Mouse (Mus musculus) heart, embryonic 14.5 days (tissue): ENCODE data around the gene Nek7. TPM values are rescaled to one million over a fixed set of nuclear protein-coding genes. Genes with fewer than 3 reads are reported as not detected.

Experiments used
- ATAC-seq: fragments of 200-750 bp; cut with Nextera tagmentation; 2 replicates; pipeline ENCODE4 v1.8.0; 2017; ENCODE audit warnings: low read depth, moderate TSS enrichment; ENCODE audit not compliant: insufficient number of reproducible peaks, insufficient read depth, low FRiP score
- H3K27ac ChIP-seq, 2 experiments: fragments of 200-500 bp in 1 of 2; fragments of 300-500 bp in 1 of 2; sonication (generic) in 1 of 2; replicated peaks in 1 of 2; 2 replicates each; pipeline ENCODE4 v1.5.1; 2012 to 2014; ENCODE audit warnings: low read depth in 2 of 2, low read length in 2 of 2, control low read depth in 1 of 2, mild to moderate bottlenecking in 1 of 2, mixed read lengths in 1 of 2; ENCODE audit not compliant: control insufficient read depth in 1 of 2, insufficient read depth in 1 of 2
- H3K27me3 ChIP-seq: fragments of 300-500 bp; sonication (generic); 2 replicates; pipeline ENCODE4 v1.6.1; 2014; ENCODE audit warnings: mild to moderate bottlenecking, low read length, control low read depth; ENCODE audit not compliant: control insufficient read depth, insufficient read depth
- H3K36me3 ChIP-seq: fragments of 300-500 bp; sonication (generic); 2 replicates; pipeline ENCODE4 v1.6.1; 2014; ENCODE audit warnings: mild to moderate bottlenecking, control low read depth, low read length, mixed read lengths; ENCODE audit not compliant: control insufficient read depth, insufficient read depth
- H3K4me1 ChIP-seq, 2 experiments: fragments of 200-500 bp in 1 of 2; fragments of 300-500 bp in 1 of 2; sonication (generic) in 1 of 2; 2 replicates each; pipeline ENCODE4 v1.6.1; 2012 to 2014; ENCODE audit warnings: low read length in 2 of 2, control low read depth in 1 of 2, mixed read lengths in 1 of 2; ENCODE audit not compliant: control insufficient read depth in 2 of 2, insufficient read depth in 2 of 2
- H3K4me2 ChIP-seq: fragments of 300-500 bp; sonication (generic); 2 replicates; pipeline ENCODE4 v1.6.1; 2014; ENCODE audit warnings: mild to moderate bottlenecking, low read length
- H3K4me3 ChIP-seq, 2 experiments: fragments of 200-500 bp in 1 of 2; fragments of 300-500 bp in 1 of 2; sonication (generic) in 1 of 2; 2 replicates each; pipeline ENCODE4 v1.5.1; 2012 to 2014; ENCODE audit warnings: low read length in 2 of 2, mild to moderate bottlenecking in 2 of 2, control low read depth in 1 of 2, low read depth in 1 of 2, moderate library complexity in 1 of 2; ENCODE audit not compliant: control insufficient read depth in 1 of 2, insufficient read depth in 1 of 2
- H3K9ac ChIP-seq: fragments of 300-500 bp; sonication (generic); 2 replicates; pipeline ENCODE4 v1.6.1; 2014; ENCODE audit warnings: mild to moderate bottlenecking, low read length
- H3K9me3 ChIP-seq: fragments of 300-500 bp; sonication (generic); 2 replicates; pipeline ENCODE4 v1.6.1; 2016; ENCODE audit warnings: low read length, control low read depth; ENCODE audit not compliant: control insufficient read depth
- WGBS: fragments of 180-500 bp; shearing (Covaris S2); extraction: QIAGEN DNeasy Blood & Tissue Kit; methylation state at CpG from one replicate; pipeline ENCODE4 v1.1.7; 2014; 5-methylcytosine and 5-hydroxymethylcytosine counted together
- polyA plus RNA-seq: library from polyadenylated mRNA; unstranded; fragments of >200 nt; fragmentation: Nextera tagmentation; extraction: Ambion mirVana; gene quantifications from 2 replicates; pipeline ENCODE4 v1.2.1, GENCODE M21; 2014

Gene Nek7
- polyA plus RNA-seq, 1 experiment from 2014 or later: 59.8 TPM

DNA sequence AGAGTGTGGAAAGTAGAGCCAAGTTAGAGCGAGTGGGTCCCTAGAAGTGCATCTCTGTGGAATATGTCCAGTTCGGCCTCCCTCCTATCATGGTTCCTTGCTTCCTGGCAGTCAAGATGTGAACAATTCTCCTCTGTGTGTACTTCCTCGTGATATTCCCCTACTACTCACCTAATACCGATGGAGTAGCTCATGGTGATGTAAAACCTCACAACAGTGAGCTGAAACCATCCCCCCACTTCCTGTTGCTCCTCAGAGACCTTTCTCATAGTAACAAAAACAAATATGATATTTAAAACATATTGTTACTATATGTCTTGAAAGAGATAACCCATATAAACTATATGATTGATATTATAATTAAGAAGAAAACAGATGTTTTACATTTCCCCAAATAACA lies 9.0 kb upstream of the Nek7 start:
- H3K27ac ChIP-seq: no peak overlapping the region
- WGBS: 73% methylated on average over 4 of the region's 4 CpGs
- no peak overlapping the region for H3K4me3 ChIP-seq

GRCm38 (mm10) chr1:138628486-138628885 lies 8.5 kb upstream of the Nek7 start:
- H3K9ac ChIP-seq: no peak overlapping the region
- H3K27ac ChIP-seq: no peak overlapping the region
- ATAC-seq: no peak
- H3K4me2 ChIP-seq: no peak overlapping the region
- WGBS: 74% methylated on average over 3 of the region's 3 CpGs
- H3K9me3 ChIP-seq: no peaks in the 10 kb centered on the region
- no peaks in the 10 kb centered on the region for H3K36me3 ChIP-seq
- no peak overlapping the region for H3K4me3 ChIP-seq
- no peaks in the 10 kb centered on the region for H3K27me3 ChIP-seq
- H3K4me1 ChIP-seq: no peaks in the 10 kb centered on the region

More for the DNA sequence above, 9.0 kb upstream of the Nek7 start:
- Histone ChIP-seq H3K36me3 (no peaks in the 10 kb centered on the region), H3K27me3 (no peaks in the 10 kb centered on the region), H3K4me1 (no peaks in the 10 kb centered on the region), H3K9ac (no peak overlapping the region), H3K4me2 (no peak overlapping the region), H3K9me3 (no peaks in the 10 kb centered on the region)
- no peak for ATAC-seq

DNA sequence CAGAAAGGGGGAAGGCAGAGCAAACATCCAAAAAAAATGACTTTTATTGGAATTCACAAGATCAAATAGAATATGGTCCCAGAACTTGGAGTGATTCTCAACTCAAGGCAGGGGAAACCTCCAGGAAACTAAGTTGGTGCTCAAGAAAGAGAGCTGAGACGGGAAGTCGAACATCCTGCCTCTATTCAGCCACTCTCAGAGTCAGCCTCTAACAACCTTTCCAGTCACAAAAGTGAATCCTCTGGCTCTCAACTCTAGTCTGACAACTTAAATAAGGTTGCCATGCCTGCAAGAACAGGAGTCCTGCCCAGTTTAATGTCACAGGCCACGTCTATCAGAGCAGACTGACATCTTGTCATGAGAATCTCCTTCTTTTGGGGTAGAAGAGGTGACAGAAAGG lies 7.9 kb upstream of the Nek7 start:
- peaks cover 0 to 5% of the 10 kb centered on the region in 2 experiments; a peak in 2 of 4 replicates for H3K4me1 ChIP-seq
- no peak for ATAC-seq
- no peak overlapping the region for H3K4me2 ChIP-seq
- no peak overlapping the region for H3K27ac ChIP-seq
- H3K4me3 ChIP-seq: no peak overlapping the region
- no peak overlapping the region for H3K9ac ChIP-seq
- no peaks in the 10 kb centered on the region for H3K9me3 ChIP-seq
- H3K27me3 ChIP-seq: no peaks in the 10 kb centered on the region
- WGBS: 84% methylated on average over 3 of the region's 3 CpGs
- H3K36me3 ChIP-seq: no peaks in the 10 kb centered on the region

DNA sequence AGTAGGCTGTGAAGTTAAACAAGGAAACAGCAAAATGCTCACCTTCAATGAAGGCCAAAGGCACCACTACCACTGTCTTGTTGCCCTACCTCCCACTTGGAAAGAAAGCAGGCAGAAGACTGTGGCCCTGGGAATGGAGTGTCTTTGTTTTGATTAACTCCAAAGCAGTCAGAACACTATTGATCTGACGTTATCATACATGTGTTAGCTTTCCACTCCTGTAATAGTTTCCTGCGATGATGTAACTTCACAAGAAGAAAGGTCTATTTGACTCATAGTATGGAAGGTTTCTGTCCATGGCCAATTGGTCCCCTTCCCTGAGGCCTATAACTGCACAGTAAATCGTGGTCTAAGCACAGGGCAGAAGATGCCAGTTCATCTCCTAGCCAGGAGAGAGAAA lies 6.3 kb upstream of the Nek7 start:
- no peaks in the 10 kb centered on the region for H3K36me3 ChIP-seq
- no peak overlapping the region for H3K27ac ChIP-seq
- H3K4me3 ChIP-seq: no peak overlapping the region
- WGBS: 80% methylated on average over 3 of the region's 3 CpGs
- no peaks in the 10 kb centered on the region for H3K9me3 ChIP-seq
- no peak overlapping the region for H3K9ac ChIP-seq
- H3K4me1 ChIP-seq: peaks cover 0 to 6% of the 10 kb centered on the region in 2 experiments; a peak in 2 of 4 replicates
- ATAC-seq: no peak
- H3K4me2 ChIP-seq: no peak overlapping the region
- H3K27me3 ChIP-seq: no peaks in the 10 kb centered on the region

GRCm38 (mm10) chr1:138623870-138624269 lies 3.9 kb upstream of the Nek7 start:
- H3K27ac ChIP-seq: no peak overlapping the region
- WGBS: 68% methylated on average over 1 of the region's 1 CpGs

GRCm38 (mm10) chr1:138622831-138623230 lies 2.9 kb upstream of the Nek7 start:
- H3K9ac ChIP-seq: no peak overlapping the region
- no peaks in the 10 kb centered on the region for H3K36me3 ChIP-seq
- no peaks in the 10 kb centered on the region for H3K9me3 ChIP-seq
- no peak for ATAC-seq
- no peaks in the 10 kb centered on the region for H3K27me3 ChIP-seq
- H3K4me3 ChIP-seq: no peak overlapping the region
- H3K4me2 ChIP-seq: no peak overlapping the region
- peaks cover 0 to 16% of the 10 kb centered on the region in 2 experiments; a peak in 2 of 4 replicates for H3K4me1 ChIP-seq
- H3K27ac ChIP-seq: no peak overlapping the region; a peak in 1 of 4 replicates
- WGBS: 70% methylated on average over 5 of the region's 5 CpGs

More at GRCm38 (mm10) chr1:138623870-138624269, 3.9 kb upstream of the Nek7 start:
- Histone ChIP-seq H3K4me2 (no peak overlapping the region), H3K27me3 (no peaks in the 10 kb centered on the region), H3K9ac (no peak overlapping the region), H3K9me3 (no peaks in the 10 kb centered on the region), H3K4me1 (peaks cover 0 to 12% of the 10 kb centered on the region in 2 experiments; a peak in 2 of 4 replicates), H3K36me3 (no peaks in the 10 kb centered on the region), H3K4me3 (no peak overlapping the region)
- no peak for ATAC-seq

DNA sequence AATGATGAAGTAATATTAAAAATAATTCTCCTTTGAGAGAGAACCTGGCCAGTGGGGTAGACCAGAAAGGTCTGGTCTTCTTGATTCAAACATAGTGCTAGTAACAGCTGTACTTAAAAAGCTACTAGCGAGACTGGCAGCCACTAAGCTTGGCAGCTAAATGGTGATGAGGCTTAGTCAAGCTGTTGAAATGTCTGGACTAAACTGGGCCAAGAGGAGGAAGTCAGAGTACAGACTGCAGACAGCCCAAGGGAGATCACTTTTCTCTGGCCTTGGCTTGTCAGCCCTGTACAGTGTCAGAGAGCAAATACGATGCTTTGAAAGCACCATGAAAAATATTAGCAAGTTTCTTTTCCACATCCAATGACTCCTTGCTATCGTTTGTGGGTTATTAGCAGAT lies 2.5 kb upstream of the Nek7 start:
- no peaks in the 10 kb centered on the region for H3K27me3 ChIP-seq
- H3K27ac ChIP-seq: no peak overlapping the region; a peak in 1 of 4 replicates
- H3K9me3 ChIP-seq: no peaks in the 10 kb centered on the region
- no peak overlapping the region for H3K4me3 ChIP-seq
- no peak overlapping the region for H3K4me2 ChIP-seq
- 38% methylated on average over 3 of the region's 3 CpGs for WGBS
- no peak for ATAC-seq
- peaks cover under 1 to 16% of the 10 kb centered on the region in 2 experiments; a peak in 3 of 4 replicates for H3K4me1 ChIP-seq
- no peaks in the 10 kb centered on the region for H3K36me3 ChIP-seq
- no peak overlapping the region for H3K9ac ChIP-seq
